Mouse (Mus musculus): ENCODE measurements around the gene Dlg1. TPM values are rescaled to one million over a fixed set of nuclear protein-coding genes. Genes with fewer than 3 reads are reported as not detected.

Dlg1 gene
- polyA plus RNA-seq, 1 experiment: 0.45 TPM

GRCm38 (mm10) chr16:31737761-31738160 lies 74.5 kb downstream of the Dlg1 start:
- H3K27me3 ChIP-seq (ENCODE audit: control insufficient read depth): no peaks in the 10 kb centered on the region
- H3K9me3 ChIP-seq (ENCODE audit: control insufficient read depth, low read length): no peaks in the 10 kb centered on the region
- H3K36me3 ChIP-seq (ENCODE audit: control insufficient read depth): no peaks in the 10 kb centered on the region
- no peaks in the 10 kb centered on the region for H3K4me1 ChIP-seq (ENCODE audit: control insufficient read depth)
- no peak overlapping the region for H3K4me3 ChIP-seq (replicated peaks)
- no peak for TF ChIP-seq GATA1 (IDR thresholded peaks at IDR 0.05; ENCODE audit: low read length)
- TF ChIP-seq TAL1 (IDR thresholded peaks at IDR 0.05; ENCODE audit: low read length): no peak

- TF ChIP-seq GATA1 (IDR thresholded peaks at IDR 0.05; ENCODE audit: low read length) (no peak), TAL1 (IDR thresholded peaks at IDR 0.05; ENCODE audit: low read length) (no peak)
- Histone ChIP-seq H3K4me3 (replicated peaks) (no peak overlapping the region), H3K4me1 (ENCODE audit: control insufficient read depth) (no peaks in the 10 kb centered on the region), H3K27me3 (ENCODE audit: control insufficient read depth) (no peaks in the 10 kb centered on the region), H3K9me3 (ENCODE audit: control insufficient read depth, low read length) (no peaks in the 10 kb centered on the region), H3K36me3 (ENCODE audit: control insufficient read depth) (no peaks in the 10 kb centered on the region; the same call in 1 of the 2 replicates)
These were observed 77.0 kb downstream of the Dlg1 start for GRCm38 (mm10) chr16:31740271-31740670.

DNA sequence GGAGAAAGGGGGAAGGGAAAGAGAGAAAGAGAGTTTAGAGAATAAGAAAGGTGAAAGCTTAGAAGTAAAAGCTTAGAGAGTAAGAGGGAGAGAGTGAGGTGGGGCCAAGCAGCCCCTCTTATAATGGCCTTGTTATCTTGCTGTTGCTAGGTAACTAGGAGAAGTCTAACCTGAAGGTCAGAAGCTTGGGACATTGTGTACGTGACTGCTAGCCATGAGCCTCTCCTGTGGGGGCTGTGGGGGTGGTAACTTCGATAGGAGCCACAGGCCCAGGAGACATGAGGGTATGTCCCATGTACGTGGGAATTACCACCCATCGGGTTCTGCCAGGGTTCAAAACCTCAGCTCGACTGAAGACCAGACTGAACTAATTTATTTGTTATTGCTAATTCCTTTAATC lies 77.5 kb downstream of the Dlg1 start:
- H3K4me3 ChIP-seq (replicated peaks): no peak overlapping the region

DNA sequence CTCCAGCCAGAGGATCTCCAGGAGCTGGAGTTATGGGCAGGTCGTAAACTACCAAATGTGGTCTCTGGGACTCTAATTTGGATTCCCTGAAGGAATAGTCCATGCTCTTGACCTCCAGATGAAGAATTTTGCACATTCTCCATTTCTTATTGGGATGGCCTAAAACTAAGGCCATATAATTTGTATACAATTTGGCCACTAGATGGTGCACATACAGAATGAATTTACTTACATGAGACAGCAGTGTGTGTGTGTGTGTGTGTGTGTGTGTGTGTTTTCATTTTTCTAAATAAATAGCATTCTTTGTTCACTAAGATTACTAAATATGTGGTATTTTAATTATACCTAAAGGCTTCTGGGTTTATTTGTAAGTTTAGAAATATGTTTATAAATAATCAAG lies 87.3 kb downstream of the Dlg1 start:
- H3K4me1 ChIP-seq (ENCODE audit: control insufficient read depth): no peaks in the 10 kb centered on the region; the same call in 1 of the 2 replicates
- H3K36me3 ChIP-seq (ENCODE audit: control insufficient read depth): peaks cover 13% of the 10 kb centered on the region
- no peak overlapping the region for H3K4me3 ChIP-seq (replicated peaks)
- no peak for TF ChIP-seq GATA1 (IDR thresholded peaks at IDR 0.05; ENCODE audit: low read length)
- TF ChIP-seq TAL1 (IDR thresholded peaks at IDR 0.05; ENCODE audit: low read length): no peak
- H3K9me3 ChIP-seq (ENCODE audit: control insufficient read depth, low read length): no peaks in the 10 kb centered on the region
- no peaks in the 10 kb centered on the region for H3K27me3 ChIP-seq (ENCODE audit: control insufficient read depth)

More for the DNA sequence above, 77.5 kb downstream of the Dlg1 start:
- no peaks in the 10 kb centered on the region for H3K9me3 ChIP-seq (ENCODE audit: control insufficient read depth, low read length)
- H3K4me1 ChIP-seq (ENCODE audit: control insufficient read depth): no peaks in the 10 kb centered on the region
- no peaks in the 10 kb centered on the region; the same call in 1 of the 2 replicates for H3K36me3 ChIP-seq (ENCODE audit: control insufficient read depth)
- TF ChIP-seq GATA1 (IDR thresholded peaks at IDR 0.05; ENCODE audit: low read length) (no peak), TAL1 (IDR thresholded peaks at IDR 0.05; ENCODE audit: low read length) (no peak)
- no peaks in the 10 kb centered on the region for H3K27me3 ChIP-seq (ENCODE audit: control insufficient read depth)

DNA sequence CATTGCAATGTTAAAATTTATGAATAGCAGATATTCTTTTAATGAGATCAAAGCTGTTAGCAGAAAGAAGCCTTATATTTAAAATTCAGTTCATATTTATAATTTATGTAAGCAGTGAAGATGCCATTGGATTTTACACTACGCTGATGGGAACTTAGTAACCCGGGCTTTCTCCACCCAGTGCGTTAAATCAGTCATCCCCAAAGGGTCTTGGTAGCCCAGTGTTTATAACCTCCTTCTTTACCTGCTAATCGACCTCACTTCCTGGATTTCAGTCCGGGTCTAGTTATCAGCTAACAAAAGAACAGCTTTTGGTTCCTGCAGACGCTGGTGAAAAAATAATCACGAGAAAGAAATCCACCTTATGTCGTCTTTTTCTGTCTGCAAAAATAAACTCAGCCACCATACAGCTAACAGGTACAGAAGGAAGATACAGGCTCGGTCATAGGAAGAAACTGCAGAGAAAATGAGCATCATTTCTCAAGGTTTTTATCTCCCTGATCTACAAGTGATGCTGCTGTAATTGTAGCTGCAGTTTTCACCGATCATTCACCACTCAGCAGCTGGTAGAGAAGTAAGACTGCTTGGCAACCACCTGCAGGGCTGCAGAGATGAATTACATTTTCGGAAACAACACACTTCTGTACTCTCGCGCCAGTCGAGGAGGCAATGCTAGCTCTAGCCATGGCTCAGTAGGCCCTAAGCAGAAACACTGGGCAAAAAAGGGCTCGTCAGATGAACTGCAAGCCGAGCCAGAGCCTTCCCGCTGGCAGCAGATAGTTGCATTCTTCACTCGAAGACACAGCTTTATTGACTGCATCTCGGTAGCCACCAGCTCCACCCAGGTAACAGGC lies 91.2 kb downstream of the Dlg1 start:
- H3K4me3 ChIP-seq (replicated peaks): no peak overlapping the region
- TF ChIP-seq GATA1 (IDR thresholded peaks at IDR 0.05; ENCODE audit: low read length): no peak
- TF ChIP-seq TAL1 (IDR thresholded peaks at IDR 0.05; ENCODE audit: low read length): no peak
- no peaks in the 10 kb centered on the region for H3K27me3 ChIP-seq (ENCODE audit: control insufficient read depth)
- H3K4me1 ChIP-seq (ENCODE audit: control insufficient read depth): no peaks in the 10 kb centered on the region
- peaks cover 3% of the 10 kb centered on the region for H3K36me3 ChIP-seq (ENCODE audit: control insufficient read depth)
- no peaks in the 10 kb centered on the region for H3K9me3 ChIP-seq (ENCODE audit: control insufficient read depth, low read length)

- Histone ChIP-seq H3K4me3 (replicated peaks) (no peak overlapping the region), H3K27me3 (ENCODE audit: control insufficient read depth) (no peaks in the 10 kb centered on the region), H3K36me3 (ENCODE audit: control insufficient read depth) (peaks cover 3% of the 10 kb centered on the region), H3K4me1 (ENCODE audit: control insufficient read depth) (no peaks in the 10 kb centered on the region), H3K9me3 (ENCODE audit: control insufficient read depth, low read length) (no peaks in the 10 kb centered on the region)
- TF ChIP-seq GATA1 (IDR thresholded peaks at IDR 0.05; ENCODE audit: low read length): no peak
- TF ChIP-seq TAL1 (IDR thresholded peaks at IDR 0.05; ENCODE audit: low read length): no peak
These were observed 91.8 kb downstream of the Dlg1 start for GRCm38 (mm10) chr16:31755053-31755452.

GRCm38 (mm10) chr16:31756436-31756835 lies 93.2 kb downstream of the Dlg1 start:
- Histone ChIP-seq H3K4me3 (replicated peaks) (no peak overlapping the region), H3K9me3 (ENCODE audit: control insufficient read depth, low read length) (no peaks in the 10 kb centered on the region), H3K36me3 (ENCODE audit: control insufficient read depth) (peaks cover 3% of the 10 kb centered on the region), H3K27me3 (ENCODE audit: control insufficient read depth) (no peaks in the 10 kb centered on the region), H3K4me1 (ENCODE audit: control insufficient read depth) (no peaks in the 10 kb centered on the region)
- TF ChIP-seq TAL1 (IDR thresholded peaks at IDR 0.05; ENCODE audit: low read length): no peak
- TF ChIP-seq GATA1 (IDR thresholded peaks at IDR 0.05; ENCODE audit: low read length): no peak

- no peak for TF ChIP-seq TAL1 (IDR thresholded peaks at IDR 0.05; ENCODE audit: low read length)
- no peak for TF ChIP-seq GATA1 (IDR thresholded peaks at IDR 0.05; ENCODE audit: low read length)
These were observed 94.4 kb downstream of the Dlg1 start for GRCm38 (mm10) chr16:31757606-31758005.

DNA sequence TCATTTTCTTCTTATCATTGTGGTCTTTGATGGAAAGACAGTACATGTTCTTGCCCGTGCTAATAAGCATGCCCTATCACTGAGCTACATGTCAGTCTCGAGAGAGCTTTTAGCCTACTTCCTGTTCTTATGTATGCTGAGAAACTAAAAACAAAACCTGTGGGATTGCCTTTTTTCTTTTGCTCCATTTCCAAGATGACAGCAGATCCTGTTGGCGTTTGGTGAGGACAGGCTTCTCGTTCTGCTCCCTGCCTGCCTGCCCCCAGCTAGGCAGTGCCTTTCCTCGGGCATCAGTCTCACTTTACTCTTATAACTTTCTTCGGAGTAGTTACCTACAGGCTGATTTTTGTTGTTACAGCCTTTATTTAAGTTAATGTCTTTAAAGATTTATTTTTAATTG lies 96.2 kb downstream of the Dlg1 start:
- TF ChIP-seq GATA1 (IDR thresholded peaks at IDR 0.05; ENCODE audit: low read length) (no peak), TAL1 (IDR thresholded peaks at IDR 0.05; ENCODE audit: low read length) (no peak)

More at GRCm38 (mm10) chr16:31757606-31758005, 94.4 kb downstream of the Dlg1 start:
- H3K27me3 ChIP-seq (ENCODE audit: control insufficient read depth): no peaks in the 10 kb centered on the region
- no peaks in the 10 kb centered on the region for H3K9me3 ChIP-seq (ENCODE audit: control insufficient read depth, low read length)
- no peaks in the 10 kb centered on the region for H3K4me1 ChIP-seq (ENCODE audit: control insufficient read depth)
- H3K36me3 ChIP-seq (ENCODE audit: control insufficient read depth): peaks cover 3% of the 10 kb centered on the region
- H3K4me3 ChIP-seq (replicated peaks): no peak overlapping the region

More for the DNA sequence above, 96.2 kb downstream of the Dlg1 start:
- Histone ChIP-seq H3K4me3 (replicated peaks) (no peak overlapping the region), H3K4me1 (ENCODE audit: control insufficient read depth) (no peaks in the 10 kb centered on the region), H3K27me3 (ENCODE audit: control insufficient read depth) (no peaks in the 10 kb centered on the region), H3K36me3 (ENCODE audit: control insufficient read depth) (peaks cover 3% of the 10 kb centered on the region), H3K9me3 (ENCODE audit: control insufficient read depth, low read length) (no peaks in the 10 kb centered on the region)

Measured in erythroblast, embryonic 14.5 days (primary cell).